Mouse (Mus musculus) splenic B cell, adult 2 months (primary cell): ENCODE results near the gene Abcc2.

Source experiments
- DNase-seq: peaks from one replicate; pipeline ENCODE4 v3.0.0-alpha.2; 2011; ENCODE audit warnings: low read depth, low spot score
- H3K27me3 ChIP-seq: 2 replicates; pipeline ENCODE4 v1.6.1; 2012; ENCODE audit warnings: mild to moderate bottlenecking, low read length, moderate library complexity, mixed read lengths; ENCODE audit not compliant: control insufficient read depth, poor library complexity, insufficient read depth, severe bottlenecking
- H3K36me3 ChIP-seq: 2 replicates; pipeline ENCODE4 v1.6.1; 2012; ENCODE audit warnings: mild to moderate bottlenecking, low read length, moderate library complexity, mixed read lengths; ENCODE audit not compliant: control insufficient read depth, poor library complexity, insufficient read depth, severe bottlenecking

Gene Abcc2

GRCm38 (mm10) chr19:43886371-43887099 lies 104.5 kb downstream of the Abcc2 start:
- H3K36me3 ChIP-seq: no peaks in the 10 kb centered on the region
- no peaks in the 10 kb centered on the region for H3K27me3 ChIP-seq
- DNase-seq: no peak

- DNase-seq: no peak
- Histone ChIP-seq H3K36me3 (no peaks in the 10 kb centered on the region), H3K27me3 (no peaks in the 10 kb centered on the region)
Measured at GRCm38 (mm10) chr19:43887242-43887641, 105.2 kb downstream of the Abcc2 start.

- DNase-seq: no peak
- H3K27me3 ChIP-seq: no peaks in the 10 kb centered on the region
- no peaks in the 10 kb centered on the region for H3K36me3 ChIP-seq
Measured at GRCm38 (mm10) chr19:43887725-43888124, 105.7 kb downstream of the Abcc2 start.
